8 mouse cellular contexts compared by ENCODE assay signal in the genomic region with DNA sequence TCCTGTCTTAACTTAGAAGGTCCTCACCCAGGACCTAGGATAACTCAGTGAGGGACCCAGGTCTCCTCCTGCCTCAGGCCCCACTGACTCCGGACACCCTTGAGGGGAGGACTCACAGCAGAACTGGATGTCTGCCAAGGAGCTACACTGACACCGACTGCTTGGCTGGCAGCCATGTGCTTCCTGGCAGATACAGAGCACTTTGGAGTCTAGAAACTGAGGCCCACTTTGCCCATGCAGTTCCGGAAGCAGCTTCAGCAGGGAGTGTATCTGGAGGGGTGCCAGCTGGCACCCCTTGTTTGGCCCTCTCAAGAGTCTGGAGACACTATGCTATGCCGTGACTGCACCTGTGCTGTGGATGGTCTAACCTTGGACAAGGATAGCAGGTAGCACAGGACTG. TPM values are rescaled to one million over a fixed set of nuclear protein-coding genes. Genes with fewer than 3 reads are reported as not detected.
A peak's percentile ranks its signal among the peaks of the same experiment; 100 is the strongest.
DNase-seq lines count a peak whose midpoint lies in the region; ATAC-seq lines count a peak whose summit lies in the region.

No protein-coding gene starts in this region.

- no peak overlapping the region for H3K4me2 ChIP-seq in forebrain, embryonic 15.5 days (replicated peaks)
- H3K4me2 ChIP-seq in forebrain, embryonic 11.5 days (ENCODE audit: low read depth, low read length, severe bottlenecking), result no peak overlapping the region
- H3K4me2 ChIP-seq in heart, embryonic 16.5 days (ENCODE audit: low read depth, low read length), result peak overlapping the region; percentile 44; the same call in 1 of the 2 replicates
- H3K4me2 ChIP-seq in neural tube, embryonic 14.5 days (ENCODE audit: low read depth, low read length), result no peak overlapping the region

- peaks cover 48% of the 10 kb centered on the region for H3K4me1 ChIP-seq in forebrain, embryonic 15.5 days
- H3K4me1 ChIP-seq in forebrain, embryonic 11.5 days (replicated peaks; ENCODE audit: control insufficient read depth, insufficient read depth, low read length), result no peaks in the 10 kb centered on the region
- H3K4me1 ChIP-seq in heart, embryonic 16.5 days (ENCODE audit: control insufficient read depth, insufficient read depth, low read length), result peaks cover 30% of the 10 kb centered on the region
- H3K4me1 ChIP-seq in neural tube, embryonic 14.5 days (ENCODE audit: control insufficient read depth, insufficient read depth, low read length), result 0 out of 2 replicates have a peak, but pooled peaks cover 2% of the 10 kb centered on the region

- peak overlapping the region; percentile 57 for H3K27ac ChIP-seq in forebrain, embryonic 15.5 days (replicated peaks)
- H3K27ac ChIP-seq in forebrain, embryonic 11.5 days (ENCODE audit: low read depth, low read length), result no peak overlapping the region
- H3K27ac ChIP-seq in heart, embryonic 16.5 days (ENCODE audit: low read length), result peak overlapping the region; percentile 83
- no peak overlapping the region for H3K27ac ChIP-seq in neural tube, embryonic 14.5 days (ENCODE audit: low read depth, low read length)

- no peak for DNase-seq in forebrain, embryonic 11.5 days (ENCODE audit: low spot score)
- peak; percentile 68 for DNase-seq in CD4-positive, CD25-positive, alpha-beta regulatory T cell, adult 2 months (ENCODE audit: low read depth, low spot score)
- DNase-seq in cerebellum, postnatal 14 days, result peak; percentile 93 to 95
- DNase-seq in layer of hippocampus, postnatal 10 days (ENCODE audit: low spot score in 2 of 2), result peak; percentile 59 to 76
- no peak for DNase-seq in B cell, adult 2 months

- H3K36me3 ChIP-seq in forebrain, embryonic 15.5 days, result no peaks in the 10 kb centered on the region
- H3K36me3 ChIP-seq in forebrain, embryonic 11.5 days (ENCODE audit: control insufficient read depth, insufficient read depth, low read length), result no peaks in the 10 kb centered on the region
- H3K36me3 ChIP-seq in heart, embryonic 16.5 days (ENCODE audit: control insufficient read depth, insufficient read depth), result no peaks in the 10 kb centered on the region
- no peaks in the 10 kb centered on the region for H3K36me3 ChIP-seq in neural tube, embryonic 14.5 days (ENCODE audit: control insufficient read depth, insufficient read depth, low read length)

- WGBS in forebrain, embryonic 15.5 days, result 13% methylated on average over 4 of the region's 4 CpGs
- WGBS in forebrain, embryonic 11.5 days, result 79% methylated on average over 4 of the region's 4 CpGs
- WGBS in heart, embryonic 16.5 days, result 5% methylated on average over 4 of the region's 4 CpGs
- WGBS in neural tube, embryonic 14.5 days, result 30% methylated on average over 4 of the region's 4 CpGs

- no peak overlapping the region for H3K9ac ChIP-seq in forebrain, embryonic 15.5 days (replicated peaks)
- H3K9ac ChIP-seq in forebrain, embryonic 11.5 days (ENCODE audit: low read length), result no peak overlapping the region
- no peak overlapping the region for H3K9ac ChIP-seq in heart, embryonic 16.5 days (ENCODE audit: low read length)
- no peak overlapping the region for H3K9ac ChIP-seq in neural tube, embryonic 14.5 days (replicated peaks; ENCODE audit: low read depth, low read length)

- H3K27me3 ChIP-seq in forebrain, embryonic 15.5 days, result no peaks in the 10 kb centered on the region; the same call in 1 of the 2 replicates
- 0 out of 2 replicates have a peak, but pooled peaks cover 5% of the 10 kb centered on the region for H3K27me3 ChIP-seq in forebrain, embryonic 11.5 days (ENCODE audit: control insufficient read depth, insufficient read depth, low read length)
- H3K27me3 ChIP-seq in heart, embryonic 16.5 days (ENCODE audit: control insufficient read depth, insufficient read depth, low read length), result peaks cover 12% of the 10 kb centered on the region
- H3K27me3 ChIP-seq in neural tube, embryonic 14.5 days (ENCODE audit: control insufficient read depth, insufficient read depth, low read length), result peaks cover 6% of the 10 kb centered on the region; the same call in 1 of the 2 replicates

- no peaks in the 10 kb centered on the region for H3K9me3 ChIP-seq in forebrain, embryonic 15.5 days
- no peaks in the 10 kb centered on the region for H3K9me3 ChIP-seq in forebrain, embryonic 11.5 days (ENCODE audit: control insufficient read depth, low read length)
- no peaks in the 10 kb centered on the region for H3K9me3 ChIP-seq in heart, embryonic 16.5 days (replicated peaks; ENCODE audit: control insufficient read depth, low read length)
- no peaks in the 10 kb centered on the region for H3K9me3 ChIP-seq in neural tube, embryonic 14.5 days (ENCODE audit: control insufficient read depth, low read length)

- ATAC-seq in forebrain, embryonic 15.5 days (replicated peaks), result peak; percentile 21; the same call in 1 of the 2 replicates
- no peak for ATAC-seq in forebrain, embryonic 11.5 days (replicated peaks; ENCODE audit: low FRiP score)
- peak; percentile 89 for ATAC-seq in heart, embryonic 16.5 days (replicated peaks; ENCODE audit: extremely low read depth, insufficient read depth, low FRiP score)
- peak; percentile 56; the same call in 1 of the 2 replicates for ATAC-seq in neural tube, embryonic 14.5 days (ENCODE audit: low read depth)

- H3K4me3 ChIP-seq in forebrain, embryonic 15.5 days, result no peak overlapping the region
- no peak overlapping the region for H3K4me3 ChIP-seq in forebrain, embryonic 11.5 days (ENCODE audit: low read depth, low read length)
- no peak overlapping the region for H3K4me3 ChIP-seq in heart, embryonic 16.5 days (ENCODE audit: low read length)
- no peak overlapping the region for H3K4me3 ChIP-seq in neural tube, embryonic 14.5 days (ENCODE audit: low read depth, low read length)

RNA-seq across cellular contexts. Expression of gene Sdhaf1, which starts 9.7 kb away (rescaled TPM):
- 22.1 and 22.5 TPM in 2 replicates for polyA plus RNA-seq in forebrain, embryonic 15.5 days (2015; fragmentation: Nextera tagmentation; extraction: Ambion mirVana)
- 21.8 and 23.5 TPM in 2 replicates for polyA plus RNA-seq in forebrain, embryonic 11.5 days (2014; fragmentation: Nextera tagmentation; extraction: Ambion mirVana)
- 12.0 and 17.0 TPM in 2 replicates for polyA plus RNA-seq in heart, embryonic 16.5 days (2015; fragmentation: Nextera tagmentation; extraction: Ambion mirVana)
- total RNA-seq in layer of hippocampus, postnatal 10 days (2021), result 1 to 10 TPM; 7.8 to 9.4 TPM
- polyA plus RNA-seq in neural tube, embryonic 14.5 days (2014; fragmentation: Nextera tagmentation; extraction: Ambion mirVana), result 16.3 and 20.1 TPM in 2 replicates

RNA-seq across cellular contexts. Expression of gene E130208F15Rik, which starts 11.9 kb away (rescaled TPM):
- polyA plus RNA-seq in forebrain, embryonic 15.5 days (2015; fragmentation: Nextera tagmentation; extraction: Ambion mirVana), result not detected in 2 replicates
- polyA plus RNA-seq in forebrain, embryonic 11.5 days (2014; fragmentation: Nextera tagmentation; extraction: Ambion mirVana), result not detected in 2 replicates
- polyA plus RNA-seq in heart, embryonic 16.5 days (2015; fragmentation: Nextera tagmentation; extraction: Ambion mirVana), result 3.6 and 7.3 TPM in 2 replicates
- under 1 TPM; 0.48 to 0.69 TPM for total RNA-seq in layer of hippocampus, postnatal 10 days (2021)
- not detected in 2 replicates for polyA plus RNA-seq in neural tube, embryonic 14.5 days (2014; fragmentation: Nextera tagmentation; extraction: Ambion mirVana)

RNA-seq across cellular contexts. Expression of gene Syne4, which starts 18.8 kb away (rescaled TPM):
- 7.3 and 9.0 TPM in 2 replicates for polyA plus RNA-seq in forebrain, embryonic 15.5 days (2015; fragmentation: Nextera tagmentation; extraction: Ambion mirVana)
- 29.2 and 30.2 TPM in 2 replicates for polyA plus RNA-seq in forebrain, embryonic 11.5 days (2014; fragmentation: Nextera tagmentation; extraction: Ambion mirVana)
- polyA plus RNA-seq in heart, embryonic 16.5 days (2015; fragmentation: Nextera tagmentation; extraction: Ambion mirVana), result 9.2 and 10.0 TPM in 2 replicates
- total RNA-seq in layer of hippocampus, postnatal 10 days (2021), result 1 to 10 TPM; 3.2 to 6.4 TPM
- 12.7 and 16.9 TPM in 2 replicates for polyA plus RNA-seq in neural tube, embryonic 14.5 days (2014; fragmentation: Nextera tagmentation; extraction: Ambion mirVana)

RNA-seq across cellular contexts. Expression of gene Alkbh6, which starts 24.9 kb away (rescaled TPM):
- 99.6 and 102 TPM in 2 replicates for polyA plus RNA-seq in forebrain, embryonic 15.5 days (2015; fragmentation: Nextera tagmentation; extraction: Ambion mirVana)
- polyA plus RNA-seq in forebrain, embryonic 11.5 days (2014; fragmentation: Nextera tagmentation; extraction: Ambion mirVana), result 71.3 and 83.8 TPM in 2 replicates
- polyA plus RNA-seq in heart, embryonic 16.5 days (2015; fragmentation: Nextera tagmentation; extraction: Ambion mirVana), result 62.0 and 67.1 TPM in 2 replicates
- total RNA-seq in layer of hippocampus, postnatal 10 days (2021), result 10 to 100 TPM; 41.6 to 45.5 TPM
- 134 and 137 TPM in 2 replicates for polyA plus RNA-seq in neural tube, embryonic 14.5 days (2014; fragmentation: Nextera tagmentation; extraction: Ambion mirVana)

RNA-seq across cellular contexts. Expression of gene Lrfn3, which starts 29.1 kb away (rescaled TPM):
- polyA plus RNA-seq in forebrain, embryonic 15.5 days (2015; fragmentation: Nextera tagmentation; extraction: Ambion mirVana), result 11.2 and 12.3 TPM in 2 replicates
- polyA plus RNA-seq in forebrain, embryonic 11.5 days (2014; fragmentation: Nextera tagmentation; extraction: Ambion mirVana), result 7.2 TPM in 2 replicates
- 1.2 and 1.4 TPM in 2 replicates for polyA plus RNA-seq in heart, embryonic 16.5 days (2015; fragmentation: Nextera tagmentation; extraction: Ambion mirVana)
- 10 to 100 TPM; 42.8 to 43.6 TPM for total RNA-seq in layer of hippocampus, postnatal 10 days (2021)
- 12.2 and 14.1 TPM in 2 replicates for polyA plus RNA-seq in neural tube, embryonic 14.5 days (2014; fragmentation: Nextera tagmentation; extraction: Ambion mirVana)

Comparison
In these comparisons a context has a peak if more than half of its experiments do, and no peak if none do; other contexts are left out.
1. H3K27ac ChIP-seq: peak in forebrain, embryonic 15.5 days (single experiment) and heart, embryonic 16.5 days (single experiment); none in forebrain, embryonic 11.5 days (single experiment) and neural tube, embryonic 14.5 days (single experiment).
2. DNase-seq: peak in CD4-positive, CD25-positive, alpha-beta regulatory T cell, adult 2 months (single experiment), cerebellum, postnatal 14 days (2 of 2) and layer of hippocampus, postnatal 10 days (2 of 2); none in forebrain, embryonic 11.5 days (single experiment) and B cell, adult 2 months (0 of 2).